Mouse (Mus musculus) erythroblast, embryonic 14.5 days (primary cell): ENCODE measurements around the gene Zfp771.

Source experiments
- GATA1 ChIP-seq: IDR thresholded peaks from 2 replicates; pipeline ENCODE4 v1.6.1; 2012; ENCODE audit warnings: low read length, inconsistent platforms, mixed read lengths
- TAL1 ChIP-seq: IDR thresholded peaks from 3 replicates; pipeline ENCODE4 v1.6.1; 2012; ENCODE audit warnings: low read length, inconsistent platforms, mixed read lengths

GRCm38 (mm10) chr7:127208295-127208552 is 35.9 kb upstream of the Zfp771 start, which contains the start of gene Tbc1d10b:
- no peak for TF ChIP-seq TAL1
- TF ChIP-seq GATA1, result no peak
